Mouse (Mus musculus) C2C12 (cell line): ENCODE data around the gene Vmn2r30.
"Not testable (repeated sequence)": the region's sequence is repeated elsewhere in the genome, so short reads cannot be mapped to it uniquely, and the experiment has no call there.

ENCODE experiments used
- CTCF ChIP-seq: IDR thresholded peaks from one replicate; pipeline ENCODE4 v1.5.1; 2011; ENCODE audit not compliant: control insufficient read depth, insufficient read depth, insufficient read length
- MYOD1 ChIP-seq: IDR thresholded peaks from one replicate; pipeline ENCODE4 v1.6.1; 2011; ENCODE audit warnings: low read depth; ENCODE audit not compliant: control insufficient read depth, insufficient read length

- TF ChIP-seq CTCF, MYOD1: not testable (repeated sequence)
These were observed at the start of gene Vmn2r30 for GRCm38 (mm10) chr7:7337509-7337908.
